Mouse (Mus musculus) WW6 (cell line): Measurements from ENCODE around the gene Lrrc55.

Source experiments
- DNase-seq: peaks from one replicate; pipeline ENCODE4 v3.0.0-alpha.2; 2013; ENCODE audit warnings: low read depth, low spot score

The Lrrc55 gene

GRCm38 (mm10) chr2:85132204-85132603, 64.8 kb downstream of the Lrrc55 start:
- no peak for DNase-seq

DNA sequence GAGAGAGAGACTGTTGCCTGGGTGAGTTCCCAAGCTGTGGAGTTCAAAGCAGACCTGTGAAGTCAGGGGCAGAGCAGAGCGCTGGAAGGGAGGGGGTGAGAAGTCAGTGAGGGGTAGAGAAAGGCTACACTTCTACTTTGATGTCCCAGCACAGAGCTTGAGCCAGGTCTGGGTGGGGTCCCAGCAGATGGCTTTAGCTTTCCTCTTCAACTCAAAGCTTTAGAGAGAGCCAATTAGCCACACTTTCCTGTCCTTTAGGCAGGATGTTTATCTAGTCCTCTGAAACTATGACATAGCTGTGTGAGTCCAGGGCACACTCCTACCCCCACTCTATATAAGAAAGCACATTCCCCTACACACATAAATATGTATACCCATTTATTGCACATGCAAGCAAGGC, 65.3 kb downstream of the Lrrc55 start:
- no peak for DNase-seq

GRCm38 (mm10) chr2:85131226-85131625, 65.8 kb downstream of the Lrrc55 start:
- DNase-seq = no peak

- no peak for DNase-seq
Measured at GRCm38 (mm10) chr2:85129496-85129971, 67.5 kb downstream of the Lrrc55 start.

DNA sequence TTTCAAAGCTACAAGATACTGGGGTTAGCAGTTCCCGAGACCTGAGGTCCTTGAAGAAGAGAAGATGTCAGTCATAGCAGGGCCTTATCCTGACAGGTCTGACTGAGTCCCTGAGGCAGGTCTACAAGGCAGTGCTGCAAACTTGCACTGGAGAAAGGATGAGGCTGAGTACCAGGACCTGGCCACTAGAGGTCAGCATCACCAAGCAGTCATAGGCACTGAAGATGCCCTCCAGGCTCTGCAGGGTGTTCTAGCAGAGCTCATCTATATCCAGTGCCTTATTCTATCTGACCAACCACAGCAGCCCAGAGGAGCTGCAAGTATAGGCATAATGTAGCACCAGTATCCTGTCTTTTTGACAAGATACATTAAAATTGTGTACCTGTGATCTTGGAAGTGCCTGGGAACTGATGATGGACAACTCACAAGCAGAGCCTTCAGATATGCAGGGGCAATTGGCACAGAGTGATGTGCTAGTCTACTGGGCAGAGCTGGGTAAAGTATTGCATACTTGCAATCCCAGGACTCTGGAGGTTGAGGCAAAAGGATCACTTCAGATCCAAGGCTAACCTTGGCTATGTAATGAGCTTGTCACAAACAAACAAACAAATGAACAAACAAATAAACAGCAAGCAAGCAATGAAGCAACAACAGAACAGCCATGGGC, 73.0 kb downstream of the Lrrc55 start:
- peak; percentile 47 for DNase-seq

- no peak for DNase-seq
Measured at GRCm38 (mm10) chr2:85123187-85123868, 73.7 kb downstream of the Lrrc55 start.
